Mouse (Mus musculus) heart, embryonic 10.5 days (tissue): Measurements from ENCODE around the gene Slc22a16. TPM values are rescaled to one million over a fixed set of nuclear protein-coding genes. Genes with fewer than 3 reads are reported as not detected.
"Not testable (repeated sequence)": the region's sequence is repeated elsewhere in the genome, so short reads cannot be mapped to it uniquely, and the experiment has no call there.

Experiments
- DNase-seq: peaks from one replicate; pipeline ENCODE4 v3.0.0-alpha.2; 2017; ENCODE audit warnings: low spot score
- H3K27ac ChIP-seq: fragments of 300-500 bp; sonication (generic); 2 replicates; pipeline ENCODE4 v1.5.1; 2016; ENCODE audit warnings: mild to moderate bottlenecking
- H3K27me3 ChIP-seq: fragments of 300-500 bp; sonication (generic); 2 replicates; pipeline ENCODE4 v1.6.1; 2016; ENCODE audit warnings: mild to moderate bottlenecking; ENCODE audit not compliant: poor library complexity, insufficient read depth, severe bottlenecking
- H3K36me3 ChIP-seq: fragments of 300-500 bp; sonication (generic); 2 replicates; pipeline ENCODE4 v1.6.1; 2016; ENCODE audit warnings: mild to moderate bottlenecking, moderate library complexity
- H3K4me1 ChIP-seq: fragments of 300-500 bp; sonication (generic); 2 replicates; pipeline ENCODE4 v1.6.1; 2016; ENCODE audit warnings: mild to moderate bottlenecking
- H3K4me3 ChIP-seq: fragments of 300-500 bp; sonication (generic); 2 replicates; pipeline ENCODE4 v1.5.1; 2016; ENCODE audit warnings: mild to moderate bottlenecking, moderate library complexity
- H3K9me3 ChIP-seq: fragments of 300-500 bp; sonication (generic); 2 replicates; pipeline ENCODE4 v1.6.1; 2016; ENCODE audit warnings: mild to moderate bottlenecking, moderate library complexity
- WGBS: fragments of 180-500 bp; shearing (Covaris S2); methylation state at CpG from one replicate; pipeline ENCODE4 v1.1.7; 2016; 5-methylcytosine and 5-hydroxymethylcytosine counted together
- polyA plus RNA-seq: library from polyadenylated mRNA; unstranded; fragments of >200 nt; fragmentation: Nextera tagmentation; extraction: Ambion mirVana; gene quantifications from 2 replicates; pipeline ENCODE4 v1.2.1, GENCODE M21; 2016

The Slc22a16 gene
- polyA plus RNA-seq = not detected in 2 replicates

- Histone ChIP-seq H3K27me3 (no peaks in the 10 kb centered on the region), H3K9me3 (0 out of 2 replicates have a peak, but pooled peaks cover 2% of the 10 kb centered on the region)
- WGBS = 87% methylated on average over 12 of the region's 12 CpGs
Observed at GRCm38 (mm10) chr10:40570036-40570435, at the start of gene Slc22a16. TSS of gene Slc22a16 (plus strand) at chr10:40570336.

GRCm38 (mm10) chr10:40521579-40521978, 48.6 kb upstream of the Slc22a16 start:
- Histone ChIP-seq H3K27ac (no peak overlapping the region), H3K9me3 (no peaks in the 10 kb centered on the region), H3K27me3 (no peaks in the 10 kb centered on the region), H3K36me3 (no peaks in the 10 kb centered on the region), H3K4me3 (no peak overlapping the region), H3K4me1 (no peaks in the 10 kb centered on the region)
- no peak for DNase-seq
- WGBS = 47% methylated on average over 12 of the region's 12 CpGs

More at GRCm38 (mm10) chr10:40570036-40570435, at the start of gene Slc22a16:
- no peak within 1 kb of the TSS for H3K4me3 ChIP-seq
- H3K36me3 ChIP-seq = no peaks in the 10 kb centered on the region
- H3K4me1 ChIP-seq = no peaks in the 10 kb centered on the region
- DNase-seq = no peak
- H3K27ac ChIP-seq = no peak within 1 kb of the TSS

- Histone ChIP-seq H3K27me3 (no peaks in the 10 kb centered on the region), H3K4me1 (peaks cover 6% of the 10 kb centered on the region), H3K27ac (no peak overlapping the region), H3K9me3 (no peaks in the 10 kb centered on the region), H3K4me3 (no peak overlapping the region), H3K36me3 (no peaks in the 10 kb centered on the region)
- WGBS = 76% methylated on average over 7 of the region's 7 CpGs
- no peak for DNase-seq
Observed at GRCm38 (mm10) chr10:40523312-40523975, 46.7 kb upstream of the Slc22a16 start.

GRCm38 (mm10) chr10:40524032-40524806, 45.9 kb upstream of the Slc22a16 start:
- Histone ChIP-seq H3K27me3 (no peaks in the 10 kb centered on the region), H3K4me3 (no peak overlapping the region), H3K9me3 (no peaks in the 10 kb centered on the region), H3K27ac (no peak overlapping the region), H3K36me3 (no peaks in the 10 kb centered on the region), H3K4me1 (peaks cover 6% of the 10 kb centered on the region)
- WGBS = 78% methylated on average over 9 of the region's 9 CpGs
- DNase-seq = no peak

- no peaks in the 10 kb centered on the region for H3K27me3 ChIP-seq
- WGBS = 28% methylated on average over 10 of the region's 10 CpGs
- no peak for DNase-seq
- peaks cover 6% of the 10 kb centered on the region for H3K4me1 ChIP-seq
- H3K27ac ChIP-seq = no peak overlapping the region
- no peaks in the 10 kb centered on the region for H3K36me3 ChIP-seq
- H3K9me3 ChIP-seq = no peaks in the 10 kb centered on the region
- no peak overlapping the region for H3K4me3 ChIP-seq
Observed at GRCm38 (mm10) chr10:40524991-40525390, 45.1 kb upstream of the Slc22a16 start.

GRCm38 (mm10) chr10:40525616-40526155, 44.5 kb upstream of the Slc22a16 start:
- Histone ChIP-seq H3K36me3 (no peaks in the 10 kb centered on the region), H3K27ac (no peak overlapping the region), H3K4me1 (peaks cover 6% of the 10 kb centered on the region), H3K4me3 (no peak overlapping the region), H3K9me3 (no peaks in the 10 kb centered on the region), H3K27me3 (no peaks in the 10 kb centered on the region)
- DNase-seq = no peak
- WGBS = 62% methylated on average over 9 of the region's 9 CpGs

- H3K4me3 ChIP-seq = no peak overlapping the region
- peaks cover 6% of the 10 kb centered on the region for H3K4me1 ChIP-seq
- no peaks in the 10 kb centered on the region for H3K27me3 ChIP-seq
- no peak overlapping the region for H3K27ac ChIP-seq
- H3K36me3 ChIP-seq = no peaks in the 10 kb centered on the region
- 70% methylated on average over 8 of the region's 8 CpGs for WGBS
- H3K9me3 ChIP-seq = no peaks in the 10 kb centered on the region
- DNase-seq = no peak
Observed at GRCm38 (mm10) chr10:40526301-40526761, 43.8 kb upstream of the Slc22a16 start.

GRCm38 (mm10) chr10:40526986-40527385, 43.1 kb upstream of the Slc22a16 start:
- DNase-seq = no peak
- Histone ChIP-seq H3K36me3 (no peaks in the 10 kb centered on the region), H3K4me3 (no peak overlapping the region), H3K4me1 (peaks cover 6% of the 10 kb centered on the region), H3K27ac (no peak overlapping the region), H3K27me3 (no peaks in the 10 kb centered on the region), H3K9me3 (no peaks in the 10 kb centered on the region)
- WGBS = 79% methylated on average over 3 of the region's 3 CpGs

GRCm38 (mm10) chr10:40527573-40527972, 42.6 kb upstream of the Slc22a16 start:
- DNase-seq = no peak
- Histone ChIP-seq H3K36me3 (no peaks in the 10 kb centered on the region), H3K4me3 (no peak overlapping the region), H3K4me1 (peaks cover 6% of the 10 kb centered on the region), H3K27me3 (no peaks in the 10 kb centered on the region), H3K27ac (no peak overlapping the region), H3K9me3 (no peaks in the 10 kb centered on the region)
- WGBS = 45% methylated on average over 8 of the region's 8 CpGs

- Histone ChIP-seq H3K27me3 (no peaks in the 10 kb centered on the region), H3K36me3 (no peaks in the 10 kb centered on the region), H3K27ac (no peak overlapping the region), H3K4me1 (peaks cover 6% of the 10 kb centered on the region), H3K4me3 (no peak overlapping the region), H3K9me3 (no peaks in the 10 kb centered on the region)
- no peak for DNase-seq
- 73% methylated on average over 8 of the region's 10 CpGs for WGBS
Observed at GRCm38 (mm10) chr10:40528668-40529067, 41.5 kb upstream of the Slc22a16 start.

GRCm38 (mm10) chr10:40529617-40530016, 40.5 kb upstream of the Slc22a16 start:
- Histone ChIP-seq H3K4me3 (no peak overlapping the region), H3K36me3 (no peaks in the 10 kb centered on the region), H3K27ac (no peak overlapping the region), H3K9me3 (no peaks in the 10 kb centered on the region), H3K27me3 (no peaks in the 10 kb centered on the region), H3K4me1 (peaks cover 6% of the 10 kb centered on the region)
- WGBS = 58% methylated on average over 6 of the region's 6 CpGs
- DNase-seq = no peak

- no peak for DNase-seq
- Histone ChIP-seq H3K36me3 (no peaks in the 10 kb centered on the region), H3K9me3 (no peaks in the 10 kb centered on the region), H3K27me3 (no peaks in the 10 kb centered on the region), H3K4me3 (no peak overlapping the region), H3K4me1 (peaks cover 6% of the 10 kb centered on the region), H3K27ac (no peak overlapping the region)
- 85% methylated on average over 3 of the region's 3 CpGs for WGBS
Observed at GRCm38 (mm10) chr10:40530661-40531060, 39.5 kb upstream of the Slc22a16 start.

- H3K27me3 ChIP-seq, DNase-seq, H3K36me3 ChIP-seq, H3K27ac ChIP-seq, H3K4me1 ChIP-seq, H3K9me3 ChIP-seq, H3K4me3 ChIP-seq: not testable (repeated sequence)
- WGBS = 89% methylated on average over 4 of the region's 4 CpGs
Observed at GRCm38 (mm10) chr10:40532586-40532985, 37.5 kb upstream of the Slc22a16 start.
